Mouse (Mus musculus): ENCODE measurements around the gene Fndc5. TPM values are rescaled to one million over a fixed set of nuclear protein-coding genes. Genes with fewer than 3 reads are reported as not detected.

Gene Fndc5
- polyA plus RNA-seq, 1 experiment from 2014 or later, result 3.9 TPM

- no peak for ATAC-seq (ENCODE audit: low FRiP score)
- Histone ChIP-seq H3K4me3 (no peak overlapping the region), H3K36me3 (no peaks in the 10 kb centered on the region), H3K27ac (no peak overlapping the region), H3K4me2 (replicated peaks) (no peak overlapping the region), H3K9me3 (replicated peaks) (no peaks in the 10 kb centered on the region), H3K9ac (no peak overlapping the region), H3K4me1 (peaks cover 15% of the 10 kb centered on the region), H3K27me3 (peaks cover 21% of the 10 kb centered on the region)
- 82% methylated on average over 11 of the region's 11 CpGs for WGBS
These were observed 5.7 kb downstream of the Fndc5 start for GRCm38 (mm10) chr4:129142439-129143045.

GRCm38 (mm10) chr4:129143509-129143908, 6.7 kb downstream of the Fndc5 start:
- H3K27ac ChIP-seq, result no peak overlapping the region
- H3K9ac ChIP-seq, result no peak overlapping the region
- ATAC-seq (ENCODE audit: low FRiP score), result no peak
- 89% methylated on average over 5 of the region's 5 CpGs for WGBS
- H3K4me3 ChIP-seq, result no peak overlapping the region
- no peak overlapping the region for H3K4me2 ChIP-seq (replicated peaks)
- H3K27me3 ChIP-seq, result peaks cover 12% of the 10 kb centered on the region
- H3K36me3 ChIP-seq, result 0 out of 2 replicates have a peak, but pooled peaks cover 2% of the 10 kb centered on the region
- H3K4me1 ChIP-seq, result peaks cover 15% of the 10 kb centered on the region
- no peaks in the 10 kb centered on the region for H3K9me3 ChIP-seq (replicated peaks)

GRCm38 (mm10) chr4:129144401-129145367, 7.9 kb downstream of the Fndc5 start:
- Histone ChIP-seq H3K4me1 (peaks cover 17% of the 10 kb centered on the region), H3K9ac (no peak overlapping the region), H3K4me2 (replicated peaks) (no peak overlapping the region), H3K27me3 (0 out of 2 replicates have a peak, but pooled peaks cover under 1% of the 10 kb centered on the region), H3K4me3 (no peak overlapping the region), H3K27ac (peak overlapping the region; percentile 23; the same call in 1 of the 2 replicates), H3K36me3 (0 out of 2 replicates have a peak, but pooled peaks cover 5% of the 10 kb centered on the region), H3K9me3 (replicated peaks) (no peaks in the 10 kb centered on the region)
- 62% methylated on average over 16 of the region's 16 CpGs for WGBS
- ATAC-seq (ENCODE audit: low FRiP score), result no peak

GRCm38 (mm10) chr4:129145411-129145810, 8.6 kb downstream of the Fndc5 start:
- Histone ChIP-seq H3K27ac (no peak overlapping the region), H3K4me1 (peaks cover 17% of the 10 kb centered on the region), H3K36me3 (peaks cover 9% of the 10 kb centered on the region; the same call in 1 of the 2 replicates), H3K27me3 (no peaks in the 10 kb centered on the region), H3K4me2 (replicated peaks) (no peak overlapping the region), H3K4me3 (no peak overlapping the region), H3K9me3 (replicated peaks) (no peaks in the 10 kb centered on the region), H3K9ac (no peak overlapping the region)
- no peak for ATAC-seq (ENCODE audit: low FRiP score)
- 80% methylated on average over 4 of the region's 4 CpGs for WGBS

GRCm38 (mm10) chr4:129145943-129146342, 9.1 kb downstream of the Fndc5 start:
- no peak for ATAC-seq (ENCODE audit: low FRiP score)
- H3K27ac ChIP-seq, result no peak overlapping the region
- no peak overlapping the region for H3K4me3 ChIP-seq
- peaks cover 17% of the 10 kb centered on the region for H3K4me1 ChIP-seq
- no peak overlapping the region for H3K9ac ChIP-seq
- H3K9me3 ChIP-seq (replicated peaks), result no peaks in the 10 kb centered on the region
- no peak overlapping the region for H3K4me2 ChIP-seq (replicated peaks)
- H3K36me3 ChIP-seq, result peaks cover 9% of the 10 kb centered on the region
- H3K27me3 ChIP-seq, result no peaks in the 10 kb centered on the region
- WGBS, result 84% methylated on average over 4 of the region's 4 CpGs

- peaks cover 17% of the 10 kb centered on the region for H3K4me1 ChIP-seq
- no peak for ATAC-seq (ENCODE audit: low FRiP score)
- H3K27me3 ChIP-seq, result no peaks in the 10 kb centered on the region
- H3K27ac ChIP-seq, result no peak overlapping the region
- H3K9ac ChIP-seq, result no peak overlapping the region
- H3K9me3 ChIP-seq (replicated peaks), result no peaks in the 10 kb centered on the region
- H3K4me2 ChIP-seq (replicated peaks), result no peak overlapping the region
- no peak overlapping the region for H3K4me3 ChIP-seq
- H3K36me3 ChIP-seq, result peaks cover 9% of the 10 kb centered on the region
- 73% methylated on average over 2 of the region's 2 CpGs for WGBS
These were observed 9.6 kb downstream of the Fndc5 start for GRCm38 (mm10) chr4:129146392-129146791.

- ATAC-seq (ENCODE audit: low FRiP score), result no peak
- no peak overlapping the region for H3K27ac ChIP-seq
- no peaks in the 10 kb centered on the region for H3K27me3 ChIP-seq
- H3K9me3 ChIP-seq (replicated peaks), result no peaks in the 10 kb centered on the region
- H3K4me1 ChIP-seq, result peaks cover 11% of the 10 kb centered on the region
- peaks cover 19% of the 10 kb centered on the region for H3K36me3 ChIP-seq
- no peak overlapping the region for H3K4me2 ChIP-seq (replicated peaks)
- no peak overlapping the region for H3K9ac ChIP-seq
- 88% methylated on average over 13 of the region's 13 CpGs for WGBS
- no peak overlapping the region for H3K4me3 ChIP-seq
These were observed 10.8 kb downstream of the Fndc5 start for GRCm38 (mm10) chr4:129147552-129148103.

- 68% methylated on average over 1 of the region's 1 CpGs for WGBS
- H3K27ac ChIP-seq, result no peak overlapping the region
- peaks cover 31% of the 10 kb centered on the region for H3K36me3 ChIP-seq
- H3K9ac ChIP-seq, result no peak overlapping the region
- no peak overlapping the region for H3K4me3 ChIP-seq
- no peaks in the 10 kb centered on the region for H3K27me3 ChIP-seq
- H3K4me1 ChIP-seq, result peaks cover 11% of the 10 kb centered on the region
- no peak overlapping the region for H3K4me2 ChIP-seq (replicated peaks)
- H3K9me3 ChIP-seq (replicated peaks), result no peaks in the 10 kb centered on the region
- ATAC-seq (ENCODE audit: low FRiP score), result no peak
These were observed 12.5 kb downstream of the Fndc5 start for GRCm38 (mm10) chr4:129149321-129149720.

GRCm38 (mm10) chr4:129151276-129151811, 14.5 kb downstream of the Fndc5 start:
- Histone ChIP-seq H3K9me3 (replicated peaks) (no peaks in the 10 kb centered on the region), H3K9ac (no peak overlapping the region), H3K27me3 (no peaks in the 10 kb centered on the region), H3K4me1 (peaks cover 4% of the 10 kb centered on the region; the same call in 1 of the 2 replicates), H3K27ac (no peak overlapping the region), H3K4me3 (no peak overlapping the region), H3K36me3 (peaks cover 47% of the 10 kb centered on the region), H3K4me2 (replicated peaks) (no peak overlapping the region)
- ATAC-seq (ENCODE audit: low FRiP score), result no peak
- 75% methylated on average over 4 of the region's 4 CpGs for WGBS

- Histone ChIP-seq H3K9me3 (replicated peaks) (no peaks in the 10 kb centered on the region), H3K9ac (no peak overlapping the region), H3K36me3 (peaks cover 43% of the 10 kb centered on the region), H3K4me3 (no peak overlapping the region), H3K4me1 (no peaks in the 10 kb centered on the region), H3K27ac (no peak overlapping the region), H3K4me2 (replicated peaks) (no peak overlapping the region), H3K27me3 (no peaks in the 10 kb centered on the region)
- ATAC-seq (ENCODE audit: low FRiP score), result no peak
- WGBS, result 91% methylated on average over 5 of the region's 5 CpGs
These were observed 20.7 kb downstream of the Fndc5 start for GRCm38 (mm10) chr4:129157541-129157940.

- Histone ChIP-seq H3K36me3 (peaks cover 40% of the 10 kb centered on the region), H3K4me1 (no peaks in the 10 kb centered on the region), H3K9ac (no peak overlapping the region), H3K27ac (no peak overlapping the region), H3K4me2 (replicated peaks) (no peak overlapping the region), H3K9me3 (replicated peaks) (no peaks in the 10 kb centered on the region), H3K27me3 (no peaks in the 10 kb centered on the region), H3K4me3 (no peak overlapping the region)
- no peak for ATAC-seq (ENCODE audit: low FRiP score)
- WGBS, result 77% methylated on average over 3 of the region's 3 CpGs
These were observed 21.8 kb downstream of the Fndc5 start for GRCm38 (mm10) chr4:129158549-129158948.

GRCm38 (mm10) chr4:129161076-129161475, 24.3 kb downstream of the Fndc5 start:
- H3K4me3 ChIP-seq, result no peak overlapping the region
- H3K27me3 ChIP-seq, result no peaks in the 10 kb centered on the region
- no peaks in the 10 kb centered on the region for H3K9me3 ChIP-seq (replicated peaks)
- H3K4me1 ChIP-seq, result no peaks in the 10 kb centered on the region
- H3K9ac ChIP-seq, result no peak overlapping the region
- no peak overlapping the region for H3K27ac ChIP-seq
- H3K4me2 ChIP-seq (replicated peaks), result no peak overlapping the region
- peaks cover 28% of the 10 kb centered on the region for H3K36me3 ChIP-seq
- ATAC-seq (ENCODE audit: low FRiP score), result no peak
- WGBS, result 100% methylated on average over 1 of the region's 1 CpGs

All from hindbrain, embryonic 12.5 days (tissue).